Mouse (Mus musculus): ENCODE results near the gene Sost.
A peak's percentile ranks its signal among the peaks of the same experiment; 100 is the strongest.

DNA sequence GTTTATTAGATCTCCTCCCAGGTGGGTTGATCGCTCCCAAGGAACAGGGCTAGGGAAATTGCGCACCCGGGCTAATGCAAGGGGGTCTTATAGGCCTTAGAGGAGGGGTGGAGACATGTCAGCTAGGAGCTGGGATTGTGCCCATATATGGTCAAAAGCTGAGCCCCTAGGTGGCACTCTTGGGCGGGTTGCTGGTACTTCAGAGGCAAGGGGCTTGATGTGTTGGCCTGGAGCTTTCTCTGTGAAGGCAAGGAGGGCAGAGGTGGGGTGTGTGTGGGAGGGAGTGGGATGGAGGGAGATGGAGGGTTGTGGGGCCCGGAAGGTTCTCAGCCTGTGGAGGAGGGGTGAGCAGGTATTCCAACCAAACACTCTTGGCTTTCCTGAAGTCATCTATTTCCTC lies 20.3 kb downstream of the Sost start:
- TF ChIP-seq CTCF (IDR thresholded peaks at IDR 0.05; ENCODE audit: low read depth, low read length) (0 out of 2 replicates have a peak, but pooled peaks have one; percentile 17), POLR2A (IDR thresholded peaks at IDR 0.05; ENCODE audit: borderline replicate concordance, low read depth, low read length) (no peak)

Measured in bone marrow macrophage, adult 2 months (primary cell).